Mouse (Mus musculus) frontal cortex, postnatal 14 days (tissue): ENCODE measurements around the gene Irf9.

Experiments
- DNase-seq, 2 experiments: peaks; one replicate each; pipeline ENCODE4 v3.0.0; 2022; ENCODE audit warnings: low spot score in 2 of 2

Gene Irf9

GRCm38 (mm10) chr14:55580731-55581130 lies 22.6 kb upstream of the Irf9 start:
- DNase-seq, result no peak

- DNase-seq, result no peak
Measured at GRCm38 (mm10) chr14:55581981-55582681, 21.2 kb upstream of the Irf9 start.

- no peak for DNase-seq
Measured at GRCm38 (mm10) chr14:55584303-55584701, 19.1 kb upstream of the Irf9 start.

GRCm38 (mm10) chr14:55584702-55585565 lies 18.4 kb upstream of the Irf9 start, which contains the start of gene Emc9:
Gene Emc9 (minus strand): TSS chr14:55585302.
- peak in 1 of 2 experiments; percentile 48 for DNase-seq

- no peak for DNase-seq
Measured at GRCm38 (mm10) chr14:55585566-55585960, 17.8 kb upstream of the Irf9 start.

GRCm38 (mm10) chr14:55586149-55586548 lies 17.2 kb upstream of the Irf9 start:
- DNase-seq, result no peak

GRCm38 (mm10) chr14:55589271-55589670 lies 14.1 kb upstream of the Irf9 start:
- DNase-seq, result no peak

- DNase-seq, result no peak
Measured at GRCm38 (mm10) chr14:55589771-55590448, 13.5 kb upstream of the Irf9 start.

- DNase-seq, result peak; percentile 85 to 92
Measured at GRCm38 (mm10) chr14:55590748-55591330, 12.5 kb upstream of the Irf9 start, which contains the start of gene Psme2. Gene Psme2 (minus strand): TSS chr14:55591113.

- peak; percentile 91 to 92 for DNase-seq
Measured at GRCm38 (mm10) chr14:55591331-55591891, 12.0 kb upstream of the Irf9 start, which contains the start of gene Rnf31. Gene Rnf31 (plus strand): TSS chr14:55591708.

GRCm38 (mm10) chr14:55592226-55592625 lies 11.1 kb upstream of the Irf9 start:
- no peak for DNase-seq

- no peak for DNase-seq
Measured at GRCm38 (mm10) chr14:55596036-55596690, 7.2 kb upstream of the Irf9 start.

GRCm38 (mm10) chr14:55598521-55599390 lies 4.6 kb upstream of the Irf9 start:
- DNase-seq, result no peak

- peak; percentile 80 to 83 for DNase-seq
Measured at GRCm38 (mm10) chr14:55603633-55604576, 534 bp downstream of the Irf9 start.

GRCm38 (mm10) chr14:55604823-55605222 lies 1.5 kb downstream of the Irf9 start:
- no peak for DNase-seq

- no peak for DNase-seq
Measured at GRCm38 (mm10) chr14:55605743-55606459, 2.5 kb downstream of the Irf9 start.

- no peak for DNase-seq
Measured at GRCm38 (mm10) chr14:55608339-55608738, 5.0 kb downstream of the Irf9 start.

- DNase-seq, result no peak
Measured at GRCm38 (mm10) chr14:55613346-55613745, 10.0 kb downstream of the Irf9 start.
